Mouse (Mus musculus) adrenal gland, adult 8-10 months (tissue): Measurements from ENCODE around the gene Marc1. TPM values are rescaled to one million over a fixed set of nuclear protein-coding genes. Genes with fewer than 3 reads are reported as not detected.

Experiments used
- DNase-seq: peaks from one replicate; pipeline ENCODE4 v3.0.0; 2022
- total RNA-seq, 4 experiments: library from RNA; stranded (reverse); gene quantifications; 2 replicates each; pipeline ENCODE4 v1.2.4; 2022

The Marc1 gene
- total RNA-seq: 1 to 10 TPM in 3 of 4 experiments, under 1 TPM in 1; 0.68 to 3.5 (median 1.6) TPM

DNA sequence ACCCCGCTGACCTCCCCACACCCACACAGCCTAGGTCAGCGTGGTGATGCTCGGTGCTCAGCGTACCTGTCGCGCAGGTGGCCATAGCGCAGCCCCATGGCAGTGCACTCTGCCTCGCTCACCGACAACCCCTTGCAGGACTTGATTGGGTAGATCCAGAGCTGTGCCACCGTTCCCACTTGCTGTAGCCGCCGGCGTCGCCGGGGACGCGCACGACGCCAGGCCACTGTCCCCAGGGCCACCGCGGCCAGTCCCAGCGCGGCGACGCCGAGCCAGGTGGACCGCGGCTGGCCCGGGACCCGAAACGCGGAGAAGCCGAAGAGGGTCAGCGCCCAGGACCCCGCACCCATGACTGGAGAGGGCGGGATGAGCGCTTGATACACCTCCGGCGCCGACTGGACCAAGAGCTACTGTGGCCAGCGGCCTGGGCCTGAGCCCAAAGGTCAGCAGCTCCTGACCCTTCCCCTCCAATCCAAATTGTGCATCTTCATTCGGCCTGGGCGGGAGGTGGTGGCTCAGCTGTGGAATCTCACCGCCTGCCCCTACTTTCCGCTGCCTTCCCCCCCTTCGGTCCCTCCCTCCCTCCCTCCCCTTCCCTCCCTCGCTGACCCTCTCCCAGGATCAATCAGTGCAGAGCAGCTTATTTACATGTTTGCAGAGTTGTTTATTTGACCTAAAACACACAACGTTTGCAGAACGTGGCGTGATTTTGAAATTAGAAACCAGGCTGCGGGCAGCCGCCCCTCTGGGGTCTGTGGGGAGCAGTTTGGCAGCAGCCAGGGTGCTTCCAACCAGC is at the start of gene Marc1:
Marc1 (minus strand) TSS at position 534 of the 796 bp plus-strand sequence.
- DNase-seq: no peak

DNA sequence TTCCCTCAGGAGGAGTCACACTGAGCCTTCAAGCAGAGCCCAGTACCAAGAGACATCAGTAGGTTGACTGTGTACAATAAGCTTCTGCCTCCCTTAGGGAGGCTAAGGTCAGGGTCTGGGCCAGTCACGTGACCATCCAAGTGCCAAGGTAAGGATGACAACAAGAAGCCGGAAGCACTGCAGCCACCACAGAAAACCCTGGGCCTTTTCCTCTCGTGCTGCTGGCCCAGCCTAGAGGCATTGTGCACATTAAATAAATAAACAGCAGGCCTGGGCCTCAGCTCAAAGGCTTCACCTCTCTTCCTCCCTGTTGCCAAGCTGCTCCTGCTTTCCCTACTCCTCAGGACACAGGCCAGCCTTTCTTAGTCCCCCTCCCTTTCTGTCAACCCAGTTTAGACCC is 49.2 kb upstream of the Marc1 start:
- no peak for DNase-seq

DNA sequence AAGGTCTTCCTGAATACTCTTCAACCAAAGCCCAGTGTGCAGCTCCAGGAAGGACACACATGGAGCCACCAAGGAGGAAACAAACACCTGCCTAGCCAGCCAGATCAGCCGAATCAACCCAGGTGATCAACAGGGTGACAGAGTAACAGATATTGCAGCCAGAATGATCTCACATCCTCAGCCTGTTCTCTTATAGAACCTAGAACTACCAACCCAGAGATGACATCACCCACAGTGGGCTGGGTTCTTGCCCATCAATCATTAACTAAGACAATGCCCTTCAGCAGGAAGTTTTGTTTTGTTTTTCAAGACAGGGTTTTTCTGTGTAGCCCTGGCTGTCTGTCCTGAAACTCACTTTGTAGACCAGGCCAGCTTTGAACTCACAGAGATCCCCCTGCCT is 47.1 kb upstream of the Marc1 start:
- DNase-seq: no peak

DNA sequence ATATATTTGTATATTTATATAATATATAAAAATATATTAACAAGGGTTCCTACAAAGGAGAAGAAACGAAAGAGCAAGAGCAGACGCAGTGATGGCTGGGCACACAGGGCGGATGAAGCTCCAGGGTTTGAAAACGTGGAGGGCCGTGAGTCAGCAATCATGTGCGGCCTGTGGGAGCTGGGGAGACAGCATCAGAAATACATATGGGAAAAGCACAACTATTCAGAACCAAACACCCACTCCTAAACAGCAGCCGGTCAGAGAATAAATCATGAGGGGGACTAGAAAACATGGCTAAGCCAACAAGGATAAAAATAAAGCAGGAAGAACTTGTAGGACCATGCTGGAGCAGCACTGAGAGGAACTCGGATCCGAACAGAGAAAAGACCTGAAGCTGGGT is 46.1 kb upstream of the Marc1 start:
- no peak for DNase-seq

DNA sequence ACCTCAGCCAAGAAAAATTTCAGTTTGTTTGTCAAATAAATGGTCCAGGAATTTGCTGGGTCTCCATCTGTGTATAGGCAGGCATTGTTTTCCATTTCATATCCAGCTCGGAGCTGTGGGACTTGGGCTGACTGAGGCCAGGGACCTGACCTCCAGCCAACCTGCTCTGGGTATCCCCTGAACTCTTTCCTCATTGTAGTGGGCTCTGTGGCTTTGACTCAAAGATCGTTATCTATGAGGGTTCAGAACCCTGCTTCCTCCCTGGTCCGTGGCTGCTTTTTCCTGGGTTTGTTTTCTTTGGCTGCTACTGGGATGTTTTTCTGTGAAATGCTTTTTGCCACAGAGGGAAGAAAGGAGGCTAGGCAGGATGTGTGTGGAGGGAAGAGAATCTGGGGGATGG is 42.8 kb upstream of the Marc1 start:
- DNase-seq: no peak

DNA sequence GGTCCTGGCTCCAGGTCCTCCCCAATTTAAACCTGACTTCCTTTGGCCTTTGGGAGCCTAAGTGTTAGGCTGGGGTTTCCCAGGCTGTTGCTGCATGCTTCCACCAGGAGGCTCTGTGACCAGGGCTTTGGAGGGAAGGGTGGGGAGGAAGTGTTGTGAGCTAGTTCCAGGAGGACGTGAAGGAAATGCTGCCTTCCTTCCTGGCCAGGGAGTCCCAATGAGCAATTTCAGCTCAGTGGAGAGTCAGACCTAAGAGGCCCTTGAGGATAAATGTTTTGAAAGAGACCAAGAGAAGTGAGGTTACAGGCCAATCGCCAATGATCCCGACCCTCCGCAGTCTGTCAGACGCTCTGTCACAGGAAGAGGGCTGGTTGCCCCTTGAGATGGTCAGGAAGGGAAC is 42.2 kb upstream of the Marc1 start:
- DNase-seq: peak; percentile 70

DNA sequence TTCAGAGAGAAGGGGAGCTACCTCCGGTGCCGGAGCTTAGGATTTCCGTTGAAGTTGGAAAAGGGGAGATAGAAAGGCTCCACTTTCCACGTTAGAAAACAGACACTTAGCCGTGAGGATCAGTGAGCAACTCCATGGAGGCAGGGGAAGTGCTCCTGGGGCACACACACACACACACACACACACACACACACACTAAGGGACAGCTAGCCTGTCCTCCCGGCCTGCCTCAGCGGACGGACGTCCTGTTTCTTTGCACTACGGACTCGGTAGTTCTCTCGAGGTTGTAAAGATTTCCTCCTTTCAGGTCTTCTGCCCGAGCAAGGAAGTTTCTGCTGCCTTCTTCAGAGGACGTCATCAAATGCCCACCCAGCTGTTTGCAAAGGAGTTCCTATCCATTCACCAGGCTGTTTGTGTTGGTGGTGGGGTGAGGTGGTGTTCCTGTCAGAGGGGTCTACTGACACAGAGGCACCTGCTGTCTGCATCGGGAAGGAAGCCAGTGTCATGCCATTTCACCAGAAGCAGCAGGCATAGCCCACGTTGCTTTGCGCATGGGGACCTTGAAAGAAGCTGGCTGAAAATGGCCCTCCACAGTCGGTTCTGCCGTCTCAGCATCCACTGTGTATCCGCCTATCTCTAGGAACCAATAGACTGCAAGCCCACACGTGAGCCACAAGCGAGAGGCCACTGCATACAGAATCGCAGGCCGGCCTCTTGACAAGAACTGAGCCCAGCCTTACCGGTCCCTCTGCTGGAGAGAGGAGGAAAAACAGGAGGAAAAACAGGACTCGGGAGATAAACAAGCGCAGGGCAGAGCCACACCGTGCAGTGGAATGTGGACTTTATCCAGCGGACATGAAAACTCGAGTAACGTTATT is 40.9 kb upstream of the Marc1 start:
- peak; percentile 83 for DNase-seq

DNA sequence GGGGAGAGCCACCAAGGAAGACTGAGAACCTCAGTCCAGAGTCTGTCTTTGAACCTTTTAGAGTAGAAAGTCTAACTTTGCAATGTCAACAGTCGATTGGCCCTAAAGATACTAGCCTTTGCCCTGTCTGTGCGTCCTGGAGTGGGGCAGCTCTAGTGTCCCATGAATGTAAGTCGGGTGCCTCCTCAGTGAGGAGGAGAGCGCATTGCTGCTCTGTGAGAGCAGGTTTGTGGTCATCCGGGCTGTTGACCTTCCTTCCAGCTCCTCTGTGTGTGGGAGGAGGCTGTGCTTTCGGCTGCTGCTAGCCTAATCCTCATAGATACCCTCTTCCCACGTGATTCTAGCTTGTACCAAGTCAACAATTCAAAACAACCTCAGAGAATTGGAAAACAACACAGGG is 40.1 kb upstream of the Marc1 start:
- DNase-seq: no peak

DNA sequence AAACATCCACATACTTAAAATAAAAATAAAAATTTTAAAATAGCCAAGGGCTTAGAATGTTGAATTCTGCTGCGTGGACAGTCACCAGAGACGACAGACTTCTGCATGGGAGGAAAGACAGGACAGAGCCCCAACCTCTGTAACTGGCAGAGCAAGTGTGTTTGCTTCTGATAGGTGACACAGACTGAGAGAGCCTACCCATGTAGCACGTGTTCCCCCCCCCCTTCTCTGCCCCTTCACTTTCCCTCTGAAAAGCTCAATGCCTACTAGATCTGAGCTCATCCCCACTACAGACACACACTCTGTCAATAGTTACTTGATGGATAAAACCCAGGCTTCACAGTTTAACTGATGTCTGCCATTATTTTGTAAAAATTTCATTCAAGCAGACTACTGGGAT is 35.9 kb upstream of the Marc1 start:
- no peak for DNase-seq

DNA sequence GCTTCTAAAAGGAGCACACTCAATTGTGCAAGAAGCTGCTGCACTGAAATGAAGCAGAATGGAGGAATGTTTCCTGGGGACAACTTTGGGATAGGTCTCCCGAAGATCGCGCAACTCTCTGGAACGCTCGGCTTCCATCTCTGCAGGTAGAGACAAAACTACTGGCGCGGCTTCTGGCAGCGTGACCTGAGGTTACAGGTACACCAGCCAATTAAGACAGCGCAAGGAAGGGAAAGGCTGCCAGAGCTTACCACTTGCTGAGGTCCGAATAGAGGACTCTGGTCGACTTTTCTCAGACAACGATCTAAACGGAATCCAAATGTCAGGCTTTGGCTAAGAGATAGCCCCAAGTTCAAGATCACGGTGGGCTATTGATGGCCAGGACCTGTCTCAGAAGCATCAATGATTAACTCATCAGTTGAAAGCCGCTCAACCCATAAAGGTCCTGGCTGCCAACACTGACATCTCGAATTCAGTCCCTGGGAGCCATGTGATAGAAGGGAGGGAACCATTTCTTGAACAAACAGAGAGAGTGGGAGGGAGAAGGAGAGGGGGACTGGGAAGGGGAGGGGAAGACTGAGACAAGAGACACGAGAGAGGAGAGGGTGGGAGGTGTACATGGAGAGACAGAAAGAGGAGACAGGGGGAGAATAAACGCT is 35.1 kb upstream of the Marc1 start, which contains the start of gene Marc2:
Marc2 (minus strand) TSS at position 360 of the 659 bp plus-strand sequence.
- DNase-seq: no peak

DNA sequence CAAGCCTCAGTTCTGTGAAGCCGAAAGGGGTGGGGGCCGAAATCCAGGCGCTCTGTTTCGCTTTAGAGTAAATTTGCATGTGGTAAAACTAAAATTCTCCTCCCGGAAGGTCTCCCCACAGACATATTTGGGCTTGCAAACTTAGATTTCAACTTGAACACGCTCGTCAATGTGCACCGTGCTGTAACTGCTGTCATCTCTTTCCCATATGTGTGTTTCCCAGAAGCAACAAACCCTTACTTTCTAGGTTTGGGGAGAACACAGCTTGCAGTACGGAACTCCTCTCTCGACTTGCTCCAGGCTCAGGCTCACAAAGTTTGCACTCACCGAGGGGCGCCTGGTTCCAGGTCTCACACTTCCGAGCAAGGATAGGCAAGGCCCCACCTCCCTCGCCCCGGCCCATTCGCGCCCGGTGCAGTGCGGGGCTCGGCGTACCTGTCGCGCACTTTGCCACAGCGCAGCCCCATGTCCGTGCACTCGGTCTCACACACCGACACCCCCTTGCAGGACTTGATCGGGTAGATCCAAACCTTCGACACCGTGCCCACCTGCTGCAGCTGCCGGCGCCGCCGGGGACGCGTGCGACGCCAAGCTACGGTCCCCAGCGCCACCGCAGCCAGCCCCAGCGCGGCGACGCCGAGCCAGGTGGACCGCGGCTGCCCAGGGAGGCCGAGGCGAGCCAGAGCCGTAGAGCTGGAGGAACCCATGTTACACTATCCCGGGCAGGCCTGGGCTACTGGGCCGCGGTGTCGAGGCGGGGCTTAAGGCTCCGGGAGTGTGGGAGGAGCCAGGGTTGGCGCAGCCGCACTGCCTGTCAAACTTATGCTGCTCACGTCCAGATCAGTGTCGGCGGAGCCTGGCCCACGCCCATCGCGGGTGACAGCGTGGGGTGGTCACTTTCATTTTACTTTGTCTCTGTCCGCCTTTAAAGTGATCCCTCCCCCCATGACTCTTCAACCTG is 34.3 kb upstream of the Marc1 start:
- peak; percentile 93 for DNase-seq

DNA sequence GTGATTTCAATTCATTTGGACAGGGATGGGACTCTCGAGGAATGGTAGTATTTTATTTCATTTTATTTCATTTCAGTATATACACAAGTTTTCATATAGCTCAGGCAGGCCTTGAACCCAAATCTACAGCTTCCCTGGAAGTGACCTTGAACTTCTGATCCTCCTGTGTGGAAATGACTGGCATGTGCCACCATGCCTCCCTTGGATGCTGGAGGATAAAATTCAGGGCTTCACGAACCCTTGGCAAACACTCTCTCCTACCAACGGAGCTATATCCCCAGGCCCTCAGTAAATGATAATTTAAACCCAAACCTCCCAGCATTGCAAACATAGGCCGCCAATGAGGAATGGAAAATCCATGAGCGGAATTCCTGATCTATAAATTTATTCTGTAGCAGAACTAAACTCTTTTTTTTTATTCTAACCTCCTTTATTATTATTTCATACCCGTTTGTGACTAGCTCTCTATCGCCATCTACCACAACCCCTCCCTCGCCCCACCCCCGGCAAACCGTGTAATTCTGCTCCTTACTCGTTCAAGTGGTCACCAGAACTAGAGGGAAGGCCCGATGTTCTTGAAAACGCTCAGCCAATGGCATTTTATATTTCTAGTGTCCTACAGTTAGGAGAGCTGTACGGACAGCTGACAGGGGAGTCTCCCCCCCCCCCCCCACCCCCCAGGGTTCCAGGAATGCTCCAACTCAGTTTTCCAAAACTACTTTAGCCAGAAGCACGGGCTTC is 33.4 kb upstream of the Marc1 start:
- DNase-seq: no peak

DNA sequence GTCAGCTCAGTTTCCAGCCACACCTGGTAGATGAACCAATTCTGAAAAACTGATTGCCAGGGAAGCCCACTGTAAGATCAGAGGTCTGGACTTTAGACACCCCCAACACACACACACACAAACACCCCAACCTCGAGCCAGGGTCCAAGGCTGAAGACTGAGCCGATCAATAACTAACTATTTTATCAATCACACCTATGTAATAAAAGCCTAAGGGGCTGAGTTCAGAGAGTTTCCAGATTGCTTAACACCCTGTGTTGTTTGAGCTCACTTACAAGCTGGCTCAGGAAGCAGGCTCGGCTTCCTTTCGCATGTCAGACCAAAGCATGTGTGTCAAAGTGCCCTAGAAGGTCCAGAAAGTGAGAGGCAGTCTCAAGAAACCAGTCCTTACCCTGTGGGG is 26.5 kb upstream of the Marc1 start:
- no peak for DNase-seq

DNA sequence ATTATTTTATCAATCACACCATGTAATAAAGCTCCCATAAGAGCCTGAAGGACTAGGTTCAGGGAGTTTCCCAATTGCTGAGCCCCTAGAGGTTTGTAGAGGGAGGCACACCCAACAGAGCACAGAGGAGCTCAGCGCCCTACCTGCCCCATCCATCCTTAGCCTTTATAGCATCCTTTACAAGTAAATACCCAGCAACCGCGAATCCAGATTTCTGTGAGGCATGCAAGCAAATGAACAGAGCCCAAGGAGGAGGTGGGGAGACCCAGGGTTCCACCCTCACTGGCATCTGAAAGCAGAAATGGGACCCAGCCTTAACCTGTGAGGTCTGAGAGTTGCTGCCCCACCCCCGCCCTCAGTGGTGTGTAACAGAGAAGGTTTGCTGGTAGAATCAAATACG is 25.2 kb upstream of the Marc1 start:
- DNase-seq: no peak

DNA sequence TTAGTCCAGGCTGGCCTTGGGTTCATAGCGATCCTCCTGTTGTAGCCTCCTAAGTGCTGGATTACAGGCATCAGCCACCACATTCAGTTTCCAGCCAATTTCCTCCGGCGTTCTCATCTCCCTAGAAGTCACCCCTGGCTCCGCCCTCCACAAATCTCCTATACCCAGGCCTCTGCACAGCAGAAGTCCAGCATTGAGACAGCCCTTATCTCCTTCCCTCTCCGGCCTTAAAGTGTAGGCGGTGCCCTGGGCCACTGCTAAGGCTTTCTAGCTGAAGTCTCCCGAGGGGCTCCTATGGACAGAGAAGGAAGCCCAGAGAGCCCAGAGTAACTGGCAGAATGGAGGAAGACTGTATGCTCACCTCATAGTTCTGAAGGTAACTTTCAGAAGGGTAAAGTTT is 22.4 kb upstream of the Marc1 start:
- DNase-seq: no peak

DNA sequence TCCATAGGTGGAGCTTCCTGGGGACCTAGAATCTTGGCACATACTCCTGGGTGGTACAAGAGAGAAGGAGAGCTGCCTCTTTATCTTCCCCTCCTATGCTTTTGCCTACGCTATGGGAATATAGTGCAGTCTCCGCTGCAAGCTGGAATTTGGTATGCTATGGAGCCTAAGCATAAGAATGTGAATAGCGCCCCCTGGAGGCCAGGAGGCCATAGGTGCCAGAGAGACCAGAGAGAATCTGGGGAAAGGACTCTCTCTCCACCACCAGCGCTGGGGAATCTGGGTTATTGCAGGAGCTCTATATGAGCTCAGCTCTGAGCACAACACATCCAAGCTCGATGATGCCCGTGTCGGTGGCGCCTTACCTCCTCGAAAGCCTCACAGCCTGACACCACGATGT is 21.1 kb upstream of the Marc1 start:
- DNase-seq: no peak

DNA sequence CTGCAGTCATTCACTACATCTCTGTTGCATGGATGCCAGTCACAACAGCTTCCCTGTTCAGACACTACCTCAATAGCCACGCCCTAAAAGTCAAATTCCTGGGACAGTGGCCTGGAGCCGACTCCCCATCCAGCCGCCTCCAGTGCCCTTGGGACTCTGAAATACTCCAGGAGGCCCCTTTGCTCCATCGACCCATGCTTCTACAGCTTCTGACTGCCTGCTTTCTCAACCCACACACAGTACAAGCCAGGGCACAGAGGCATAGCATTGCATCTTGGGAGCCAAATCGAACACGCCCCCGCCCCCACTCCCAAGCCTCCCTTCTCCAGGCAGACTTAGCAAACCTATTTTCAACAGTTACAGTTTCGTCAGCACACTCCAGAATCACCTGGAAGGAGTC is 18.8 kb upstream of the Marc1 start:
- no peak for DNase-seq

DNA sequence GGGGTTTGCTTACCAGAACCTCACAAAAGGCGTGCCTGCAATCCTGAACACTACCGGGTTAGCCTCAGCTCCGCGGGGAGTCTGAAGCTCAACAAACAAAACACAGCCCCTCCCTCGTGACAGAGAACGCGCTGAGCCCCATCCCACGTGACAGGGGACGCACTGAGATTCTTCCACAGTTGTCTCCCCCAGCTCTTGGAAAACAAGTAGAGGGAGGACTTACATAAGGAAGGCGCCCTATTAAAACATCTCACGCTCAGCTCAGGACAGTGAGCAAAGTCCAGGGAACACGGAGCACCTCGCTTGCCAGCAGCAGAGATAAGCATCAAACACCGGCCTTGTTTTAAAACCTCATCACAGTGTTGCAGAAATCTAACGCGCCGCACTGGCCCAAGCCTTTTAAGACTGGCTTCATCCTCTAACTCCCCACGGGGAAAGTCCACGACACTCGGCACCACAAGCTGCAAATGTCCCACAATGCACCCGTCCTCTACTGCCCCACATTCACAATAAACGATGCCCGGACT is 16.1 kb upstream of the Marc1 start:
- no peak for DNase-seq

DNA sequence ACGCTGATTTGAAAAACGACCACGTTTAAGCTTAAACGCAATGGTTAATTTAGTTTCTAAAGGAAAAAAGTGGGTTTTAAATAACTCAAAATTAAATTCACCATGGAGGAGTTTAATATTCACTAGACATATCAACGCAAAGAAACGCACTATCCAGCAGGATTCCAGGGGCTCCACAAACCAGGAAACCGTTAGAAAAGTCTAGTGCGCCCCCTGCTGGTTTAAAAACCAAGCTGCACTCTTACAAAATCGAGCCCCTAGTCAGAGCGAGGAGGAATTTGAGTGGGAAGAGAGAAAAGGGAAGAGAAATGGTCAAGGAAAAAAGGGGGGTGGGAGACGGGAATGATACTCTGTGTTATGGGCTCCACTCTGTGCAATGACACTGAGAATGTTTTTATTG is 14.0 kb upstream of the Marc1 start:
- DNase-seq: no peak

DNA sequence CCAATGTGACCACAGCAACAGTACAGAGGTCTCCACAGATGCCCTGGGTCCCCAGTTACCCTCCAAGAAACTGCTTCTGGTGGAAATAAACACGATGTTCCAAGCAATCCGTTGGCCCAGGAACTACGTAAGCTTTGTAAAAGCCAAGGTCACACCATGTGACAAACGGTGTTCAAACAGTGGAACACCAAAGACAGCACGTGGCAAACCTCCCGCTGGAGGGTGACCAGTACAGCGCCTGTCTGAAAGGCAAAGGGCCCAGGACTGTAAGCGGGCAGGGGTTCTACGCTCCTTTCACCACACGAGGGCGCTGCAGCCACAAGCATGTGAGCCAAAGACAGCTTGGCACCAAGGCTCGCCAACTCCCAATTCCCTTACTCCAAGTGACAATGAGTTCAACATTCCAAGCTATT is 13.3 kb upstream of the Marc1 start:
- DNase-seq: peak; percentile 89

DNA sequence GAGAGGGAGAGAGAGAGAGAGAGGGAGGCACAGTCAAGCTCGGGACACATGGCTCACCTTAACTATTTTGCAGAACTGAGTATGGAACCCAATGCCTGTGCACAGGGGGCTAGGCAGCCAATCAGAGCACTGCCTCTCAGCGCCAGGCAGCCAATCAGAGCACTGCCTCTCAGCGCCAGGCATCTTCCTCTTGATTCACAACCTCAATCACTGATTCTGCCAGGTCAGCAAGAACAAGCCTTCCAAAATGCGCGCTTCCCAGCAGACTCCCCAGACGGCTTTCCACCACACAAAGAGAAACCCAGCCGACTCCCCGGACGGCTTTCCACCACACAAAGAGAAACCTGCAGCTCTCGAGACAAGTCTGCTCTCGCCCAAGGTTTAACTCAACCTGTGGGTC is 11.6 kb upstream of the Marc1 start:
- no peak for DNase-seq
